Mouse (Mus musculus) cortical plate, adult 2 months (tissue): ENCODE results near the gene Stx4a.

ENCODE experiments used
- CTCF ChIP-seq: fragments of 200-500 bp; IDR thresholded peaks from 2 replicates; pipeline ENCODE4 v1.5.1; 2011; ENCODE audit warnings: mild to moderate bottlenecking, control low read depth, low read length; ENCODE audit not compliant: insufficient read depth; ENCODE audit errors: extremely low read depth
- POLR2A ChIP-seq: fragments of 200-500 bp; IDR thresholded peaks from 2 replicates; pipeline ENCODE4 v1.6.1; 2011; ENCODE audit warnings: mild to moderate bottlenecking, low read length, control low read depth; ENCODE audit not compliant: insufficient read depth; ENCODE audit errors: extremely low read depth

DNA sequence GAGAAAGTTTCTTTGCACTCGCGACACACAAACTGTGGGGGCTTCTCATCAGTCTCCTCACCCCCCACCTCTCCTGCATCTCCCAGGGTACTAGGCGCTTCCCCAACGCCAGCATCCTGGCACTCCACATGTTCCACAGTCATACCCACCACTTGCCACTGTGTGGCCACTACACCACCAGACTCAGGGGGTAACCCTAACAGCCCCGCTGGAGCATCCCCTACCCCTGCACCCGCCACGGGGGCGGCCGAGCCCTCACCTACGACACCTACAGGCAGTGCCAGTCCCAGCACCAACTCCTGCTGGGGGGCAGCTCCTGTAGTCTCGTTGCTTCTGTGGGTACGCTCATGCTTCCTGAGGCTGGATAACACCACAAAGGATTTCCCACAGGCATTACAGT lies 42.3 kb downstream of the Stx4a start:
- TF ChIP-seq POLR2A (no peak), CTCF (no peak)
